Mouse (Mus musculus) G1E (cell line): ENCODE results near the gene Wipi1.

Source experiments
- CTCF ChIP-seq: IDR thresholded peaks from 2 replicates; pipeline ENCODE4 v1.5.1; 2012; ENCODE audit warnings: low read depth, low read length, inconsistent platforms, mixed read lengths
- GATA1 ChIP-seq: IDR thresholded peaks from 2 replicates; pipeline ENCODE4 v1.6.1; 2012; ENCODE audit warnings: borderline replicate concordance, low read length, inconsistent platforms, mixed read lengths
- GATA2 ChIP-seq: IDR thresholded peaks from 2 replicates; pipeline ENCODE4 v1.6.1; 2012; ENCODE audit warnings: low read depth, low read length, inconsistent platforms, borderline replicate concordance
- TAL1 ChIP-seq: conservative IDR thresholded peaks from 2 replicates; pipeline ENCODE4 v1.6.1; 2012; ENCODE audit warnings: low read depth, low read length, inconsistent platforms, mixed read lengths

DNA sequence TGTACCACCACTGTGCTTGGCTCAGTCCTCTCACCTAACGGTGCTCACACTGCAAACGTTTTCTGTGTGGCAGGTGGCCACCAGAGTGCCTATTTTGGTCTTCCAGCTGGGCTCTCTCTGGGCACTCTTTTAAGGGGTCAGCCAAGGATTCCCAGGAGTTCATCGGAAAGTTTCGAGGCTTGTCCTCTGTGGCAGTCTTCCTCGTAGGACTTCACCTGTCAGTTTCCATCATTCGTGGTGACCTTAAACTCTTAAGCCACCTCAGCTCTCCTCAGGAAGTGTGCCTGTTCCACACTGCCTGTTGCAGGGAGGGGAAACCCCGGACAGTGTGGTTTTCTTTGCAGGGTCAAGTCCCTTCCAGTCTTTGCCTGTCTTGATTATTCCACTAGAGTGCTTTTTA is 42.0 kb downstream of the Wipi1 start:
- TF ChIP-seq CTCF: no peak
- no peak for TF ChIP-seq GATA1
- TF ChIP-seq TAL1: no peak
- no peak for TF ChIP-seq GATA2
